Mouse (Mus musculus): ENCODE data around the gene Rinl.

DNA sequence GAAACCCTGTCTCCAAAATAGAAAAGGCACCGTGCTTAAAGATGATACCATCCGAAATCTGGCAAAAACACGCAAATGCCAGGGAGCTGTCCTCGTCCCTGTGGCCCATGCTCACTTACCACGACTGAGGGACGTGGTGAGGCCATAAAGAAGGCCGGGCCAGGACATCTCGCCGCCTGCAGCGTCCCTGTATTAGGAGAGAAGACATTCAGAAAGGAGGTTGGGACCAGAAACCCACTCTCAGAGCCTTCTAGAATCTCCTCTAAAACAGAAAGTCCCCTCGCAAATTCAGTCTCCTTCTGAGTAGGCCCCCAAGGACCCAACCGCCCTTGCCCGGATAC is 47.4 kb upstream of the Rinl start:
- no peak for TF ChIP-seq CTCF (conservative IDR thresholded peaks at IDR 0.05 in 1 of 2, IDR thresholded peaks at IDR 0.05 in 1 of 2; ENCODE audit: low read depth in 2 of 2, low read length in 2 of 2)
- no peak for TF ChIP-seq GABPA (IDR thresholded peaks at IDR 0.05; ENCODE audit: insufficient replicate concordance, low read depth, low read length)
- TF ChIP-seq HCFC1 (IDR thresholded peaks at IDR 0.05; ENCODE audit: low read depth, low read length) = no peak
- TF ChIP-seq POLR2A (IDR thresholded peaks at IDR 0.05; ENCODE audit: low read depth, low read length) = no peak
- TF ChIP-seq TCF12 (IDR thresholded peaks at IDR 0.05; ENCODE audit: low read depth, low read length) = no peak
- peak; percentile 77; the same call in 1 of the 2 replicates for TF ChIP-seq SIN3A (IDR thresholded peaks at IDR 0.05; ENCODE audit: low read length)
- TF ChIP-seq MAZ (IDR thresholded peaks at IDR 0.05; ENCODE audit: low read depth, low read length) = no peak
- no peak for TF ChIP-seq CHD1 (IDR thresholded peaks at IDR 0.05; ENCODE audit: low read depth, low read length)
- TF ChIP-seq MXI1 (IDR thresholded peaks at IDR 0.05; ENCODE audit: low read depth, low read length) = peak; percentile 57; the same call in 1 of the 2 replicates
